Mouse (Mus musculus) intestine, postnatal 0 days (tissue): ENCODE data around the gene Mettl1. TPM values are rescaled to one million over a fixed set of nuclear protein-coding genes. Genes with fewer than 3 reads are reported as not detected.

ENCODE experiments used
- ATAC-seq: fragments of 200-750 bp; cut with Nextera tagmentation; 2 replicates; pipeline ENCODE4 v1.8.0; 2017; ENCODE audit warnings: mild to moderate bottlenecking, moderate TSS enrichment, moderate library complexity
- H3K27ac ChIP-seq: fragments of 300-500 bp; sonication (generic); 2 replicates; pipeline ENCODE4 v1.5.1; 2014; ENCODE audit warnings: mild to moderate bottlenecking, low read depth, low read length, moderate library complexity
- H3K27me3 ChIP-seq: fragments of 300-500 bp; sonication (generic); replicated peaks from 2 replicates; pipeline ENCODE4 v1.6.1; 2014; ENCODE audit warnings: low read length, mixed read lengths; ENCODE audit not compliant: control insufficient read depth, insufficient read depth
- H3K36me3 ChIP-seq: fragments of 300-500 bp; sonication (generic); 2 replicates; pipeline ENCODE4 v1.6.1; 2014; ENCODE audit warnings: mild to moderate bottlenecking, moderate library complexity; ENCODE audit not compliant: control insufficient read depth, insufficient read depth
- H3K4me1 ChIP-seq: fragments of 300-500 bp; sonication (generic); replicated peaks from 2 replicates; pipeline ENCODE4 v1.6.1; 2014; ENCODE audit warnings: antibody characterized with exemption, low read length, mixed read lengths; ENCODE audit not compliant: control insufficient read depth, insufficient read depth
- H3K4me2 ChIP-seq: fragments of 300-500 bp; sonication (generic); replicated peaks from 2 replicates; pipeline ENCODE4 v1.6.1; 2014; ENCODE audit warnings: low read depth, mild to moderate bottlenecking, moderate library complexity
- H3K4me3 ChIP-seq: fragments of 300-500 bp; sonication (generic); 2 replicates; pipeline ENCODE4 v1.5.1; 2014; ENCODE audit warnings: low read depth, low read length
- H3K9ac ChIP-seq: fragments of 300-500 bp; sonication (generic); 2 replicates; pipeline ENCODE4 v1.6.1; 2014; ENCODE audit warnings: mild to moderate bottlenecking, low read depth, low read length
- H3K9me3 ChIP-seq: fragments of 300-500 bp; sonication (generic); 2 replicates; pipeline ENCODE4 v1.6.1; 2016; ENCODE audit warnings: mixed run types; ENCODE audit not compliant: control insufficient read depth
- CTCF ChIP-seq: sonication (generic); IDR thresholded peaks from 2 replicates; pipeline ENCODE4 v1.5.1; 2016; ENCODE audit warnings: low read depth, mild to moderate bottlenecking, control low read depth, antibody characterized with exemption, moderate library complexity
- WGBS: fragments of 180-500 bp; shearing (Covaris S2); extraction: QIAGEN DNeasy Blood & Tissue Kit; methylation state at CpG from one replicate; pipeline ENCODE4 v1.1.7; 2014; 5-methylcytosine and 5-hydroxymethylcytosine counted together
- polyA plus RNA-seq: library from polyadenylated mRNA; unstranded; fragments of >200 nt; fragmentation: Nextera tagmentation; extraction: Ambion mirVana; gene quantifications from 2 replicates; pipeline ENCODE4 v1.2.1, GENCODE M21; 2015

Gene Mettl1
- 19.8 and 22.1 TPM in 2 replicates for polyA plus RNA-seq

- Histone ChIP-seq H3K9me3 (no peaks in the 10 kb centered on the region), H3K4me2 (peak within 1 kb of the TSS; percentile 99), H3K36me3 (peaks cover 10% of the 10 kb centered on the region), H3K9ac (peak within 1 kb of the TSS; percentile 54), H3K27me3 (no peaks in the 10 kb centered on the region), H3K27ac (no peak within 1 kb of the TSS), H3K4me1 (no peaks in the 10 kb centered on the region; the same call in 1 of the 2 replicates), H3K4me3 (peak within 1 kb of the TSS; percentile 93)
- TF ChIP-seq CTCF = no peak
- ATAC-seq = peak; percentile 41
- under 1% methylated on average over 28 of the region's 28 CpGs for WGBS
Measured at GRCm38 (mm10) chr10:127041274-127041766, at the start of gene Mettl1, which contains the start of gene Eef1akmt3. Gene Mettl1, plus strand, starts transcription at chr10:127041414. Gene Eef1akmt3, minus strand, starts transcription at chr10:127041513.

GRCm38 (mm10) chr10:126991676-126992075 is 49.5 kb upstream of the Mettl1 start:
- WGBS = 34% methylated on average over 3 of the region's 3 CpGs
- peaks cover 48% of the 10 kb centered on the region for H3K36me3 ChIP-seq
- ATAC-seq = no peak
- H3K9me3 ChIP-seq = no peaks in the 10 kb centered on the region
- H3K27me3 ChIP-seq = no peaks in the 10 kb centered on the region
- H3K4me3 ChIP-seq = no peak overlapping the region
- peaks cover 12% of the 10 kb centered on the region; the same call in 1 of the 2 replicates for H3K4me1 ChIP-seq
- H3K27ac ChIP-seq = no peak overlapping the region
- H3K9ac ChIP-seq = no peak overlapping the region
- H3K4me2 ChIP-seq = no peak overlapping the region
- TF ChIP-seq CTCF = no peak

GRCm38 (mm10) chr10:126993621-126994020 is 47.6 kb upstream of the Mettl1 start:
- no peaks in the 10 kb centered on the region for H3K27me3 ChIP-seq
- peaks cover 63% of the 10 kb centered on the region for H3K36me3 ChIP-seq
- H3K4me2 ChIP-seq = no peak overlapping the region
- H3K27ac ChIP-seq = no peak overlapping the region
- no peak overlapping the region for H3K4me3 ChIP-seq
- 87% methylated on average over 3 of the region's 3 CpGs for WGBS
- H3K9ac ChIP-seq = no peak overlapping the region; the same call in 1 of the 2 replicates
- peaks cover 4% of the 10 kb centered on the region; the same call in 1 of the 2 replicates for H3K4me1 ChIP-seq
- no peak for ATAC-seq
- H3K9me3 ChIP-seq = no peaks in the 10 kb centered on the region
- TF ChIP-seq CTCF = no peak

- peaks cover 62% of the 10 kb centered on the region for H3K36me3 ChIP-seq
- H3K9ac ChIP-seq = no peak overlapping the region
- ATAC-seq = no peak
- H3K9me3 ChIP-seq = no peaks in the 10 kb centered on the region
- no peak for TF ChIP-seq CTCF
- no peak overlapping the region for H3K4me2 ChIP-seq
- H3K27me3 ChIP-seq = no peaks in the 10 kb centered on the region
- no peaks in the 10 kb centered on the region for H3K4me1 ChIP-seq
- H3K27ac ChIP-seq = no peak overlapping the region
- H3K4me3 ChIP-seq = no peak overlapping the region
- 57% methylated on average over 13 of the region's 13 CpGs for WGBS
Measured at GRCm38 (mm10) chr10:126997340-126998113, 43.7 kb upstream of the Mettl1 start.

GRCm38 (mm10) chr10:127000529-127000928 is 40.7 kb upstream of the Mettl1 start, which contains the start of gene Avil:
Gene Avil, plus strand, starts transcription at chr10:127000709.
- ATAC-seq = no peak
- no peak within 1 kb of the TSS for H3K27ac ChIP-seq
- no peak within 1 kb of the TSS for H3K4me3 ChIP-seq
- no peaks in the 10 kb centered on the region for H3K9me3 ChIP-seq
- H3K27me3 ChIP-seq = no peaks in the 10 kb centered on the region
- no peak for TF ChIP-seq CTCF
- H3K9ac ChIP-seq = no peak within 1 kb of the TSS
- no peaks in the 10 kb centered on the region for H3K4me1 ChIP-seq
- 74% methylated on average over 5 of the region's 5 CpGs for WGBS
- H3K4me2 ChIP-seq = no peak within 1 kb of the TSS
- peaks cover 32% of the 10 kb centered on the region for H3K36me3 ChIP-seq

GRCm38 (mm10) chr10:127001297-127001696 is 39.9 kb upstream of the Mettl1 start:
- no peak for ATAC-seq
- TF ChIP-seq CTCF = no peak
- Histone ChIP-seq H3K36me3 (peaks cover 25% of the 10 kb centered on the region), H3K4me3 (no peak overlapping the region), H3K4me2 (no peak overlapping the region), H3K27ac (no peak overlapping the region), H3K27me3 (no peaks in the 10 kb centered on the region), H3K9ac (no peak overlapping the region), H3K4me1 (no peaks in the 10 kb centered on the region), H3K9me3 (no peaks in the 10 kb centered on the region)
- WGBS = 52% methylated on average over 9 of the region's 9 CpGs
